Mouse (Mus musculus) kidney, embryonic 14.5 days (tissue): ENCODE measurements at regions not wholly inside any gene's neighbourhood (a gene's known extent, or its start where the extent isn't known, plus 50 kb on each side); places are given as distances from the start of the nearest gene placed in this dataset.

ENCODE experiments used
- ATAC-seq: fragments of 200-750 bp; cut with Nextera tagmentation; 2 replicates; pipeline ENCODE4 v1.8.0; 2017; ENCODE audit warnings: moderate number of reproducible peaks, mild to moderate bottlenecking, moderate TSS enrichment, moderate library complexity; ENCODE audit not compliant: low FRiP score, low TSS enrichment
- H3K27ac ChIP-seq: fragments of 300-500 bp; sonication (generic); 2 replicates; pipeline ENCODE4 v1.5.1; 2014; ENCODE audit warnings: low read depth, mild to moderate bottlenecking, low read length, moderate library complexity, mixed read lengths
- H3K27me3 ChIP-seq: fragments of 300-500 bp; sonication (generic); 2 replicates; pipeline ENCODE4 v1.6.1; 2014; ENCODE audit warnings: mild to moderate bottlenecking, low read length; ENCODE audit not compliant: control insufficient read depth, insufficient read depth
- H3K36me3 ChIP-seq: fragments of 300-500 bp; sonication (generic); 2 replicates; pipeline ENCODE4 v1.6.1; 2014; ENCODE audit warnings: low read length, mixed read lengths; ENCODE audit not compliant: control insufficient read depth, insufficient read depth
- H3K4me1 ChIP-seq: fragments of 300-500 bp; sonication (generic); 2 replicates; pipeline ENCODE4 v1.6.1; 2014; ENCODE audit warnings: low read length, mixed read lengths; ENCODE audit not compliant: control insufficient read depth, insufficient read depth
- H3K4me2 ChIP-seq: fragments of 300-500 bp; sonication (generic); replicated peaks from 2 replicates; pipeline ENCODE4 v1.6.1; 2014; ENCODE audit warnings: low read depth, mild to moderate bottlenecking, low read length
- H3K4me3 ChIP-seq: fragments of 300-500 bp; sonication (generic); 2 replicates; pipeline ENCODE4 v1.5.1; 2014; ENCODE audit warnings: mild to moderate bottlenecking, low read length
- H3K9ac ChIP-seq: fragments of 300-500 bp; sonication (generic); 2 replicates; pipeline ENCODE4 v1.6.1; 2014; ENCODE audit warnings: low read depth, mild to moderate bottlenecking, low read length, moderate library complexity
- H3K9me3 ChIP-seq: fragments of 300-500 bp; sonication (generic); 2 replicates; pipeline ENCODE4 v1.6.1; 2016; ENCODE audit warnings: low read length; ENCODE audit not compliant: control insufficient read depth
- WGBS: fragments of 180-500 bp; shearing (Covaris S2); extraction: QIAGEN DNeasy Blood & Tissue Kit; methylation state at CpG from one replicate; pipeline ENCODE4 v1.1.7; 2014; 5-methylcytosine and 5-hydroxymethylcytosine counted together

- H3K9me3 ChIP-seq = no peaks in the 10 kb centered on the region
- peak; percentile 35; the same call in 1 of the 2 replicates for ATAC-seq
- H3K36me3 ChIP-seq = no peaks in the 10 kb centered on the region
- H3K4me1 ChIP-seq = no peaks in the 10 kb centered on the region
- WGBS = 52% methylated on average over 5 of the region's 5 CpGs
- no peaks in the 10 kb centered on the region for H3K27me3 ChIP-seq
- no peak overlapping the region for H3K9ac ChIP-seq
- peak overlapping the region; percentile 51; the same call in 1 of the 2 replicates for H3K27ac ChIP-seq
- H3K4me2 ChIP-seq = no peak overlapping the region
- no peak overlapping the region for H3K4me3 ChIP-seq
Measured at GRCm38 (mm10) chr14:98471803-98472509, 302.4 kb upstream of the Dach1 start.

- Histone ChIP-seq H3K4me3 (no peak overlapping the region), H3K4me2 (no peak overlapping the region), H3K4me1 (no peaks in the 10 kb centered on the region), H3K9me3 (no peaks in the 10 kb centered on the region), H3K27ac (no peak overlapping the region), H3K27me3 (no peaks in the 10 kb centered on the region), H3K9ac (no peak overlapping the region), H3K36me3 (no peaks in the 10 kb centered on the region)
- ATAC-seq = no peak
- WGBS = 57% methylated on average over 1 of the region's 1 CpGs
Measured at GRCm38 (mm10) chr14:98454461-98454860, 284.9 kb upstream of the Dach1 start.

GRCm38 (mm10) chr14:98452191-98452590 is 282.6 kb upstream of the Dach1 start:
- Histone ChIP-seq H3K4me1 (no peaks in the 10 kb centered on the region), H3K27me3 (no peaks in the 10 kb centered on the region), H3K36me3 (no peaks in the 10 kb centered on the region), H3K27ac (no peak overlapping the region), H3K9me3 (no peaks in the 10 kb centered on the region), H3K4me2 (no peak overlapping the region), H3K4me3 (no peak overlapping the region), H3K9ac (no peak overlapping the region)
- no peak for ATAC-seq
- 76% methylated on average over 6 of the region's 6 CpGs for WGBS

GRCm38 (mm10) chr14:98449568-98449967 is 280.0 kb upstream of the Dach1 start:
- Histone ChIP-seq H3K4me3 (no peak overlapping the region), H3K27me3 (no peaks in the 10 kb centered on the region), H3K9ac (no peak overlapping the region), H3K36me3 (no peaks in the 10 kb centered on the region), H3K4me1 (no peaks in the 10 kb centered on the region), H3K27ac (no peak overlapping the region), H3K4me2 (no peak overlapping the region), H3K9me3 (no peaks in the 10 kb centered on the region)
- WGBS = 83% methylated on average over 5 of the region's 5 CpGs
- no peak for ATAC-seq

- no peaks in the 10 kb centered on the region for H3K36me3 ChIP-seq
- WGBS = 86% methylated on average over 3 of the region's 3 CpGs
- ATAC-seq = no peak
Measured at GRCm38 (mm10) chr14:98442411-98442810, 272.8 kb upstream of the Dach1 start.

GRCm38 (mm10) chr14:98441954-98442353 is 272.4 kb upstream of the Dach1 start:
- H3K9ac ChIP-seq = no peak overlapping the region
- H3K4me1 ChIP-seq = no peaks in the 10 kb centered on the region
- 72% methylated on average over 2 of the region's 2 CpGs for WGBS
- H3K9me3 ChIP-seq = no peaks in the 10 kb centered on the region
- no peak for ATAC-seq
- H3K4me3 ChIP-seq = no peak overlapping the region
- H3K36me3 ChIP-seq = no peaks in the 10 kb centered on the region
- H3K27me3 ChIP-seq = no peaks in the 10 kb centered on the region
- no peak overlapping the region for H3K27ac ChIP-seq
- H3K4me2 ChIP-seq = no peak overlapping the region

More at GRCm38 (mm10) chr14:98442411-98442810, 272.8 kb upstream of the Dach1 start:
- Histone ChIP-seq H3K27ac (no peak overlapping the region), H3K9me3 (no peaks in the 10 kb centered on the region), H3K4me2 (no peak overlapping the region), H3K9ac (no peak overlapping the region), H3K4me3 (no peak overlapping the region), H3K4me1 (no peaks in the 10 kb centered on the region), H3K27me3 (no peaks in the 10 kb centered on the region)

- Histone ChIP-seq H3K4me3 (no peak overlapping the region), H3K9ac (no peak overlapping the region), H3K4me1 (no peaks in the 10 kb centered on the region), H3K9me3 (no peaks in the 10 kb centered on the region), H3K27ac (no peak overlapping the region), H3K4me2 (no peak overlapping the region), H3K36me3 (no peaks in the 10 kb centered on the region), H3K27me3 (no peaks in the 10 kb centered on the region)
- ATAC-seq = no peak
- 56% methylated on average over 11 of the region's 11 CpGs for WGBS
Measured at GRCm38 (mm10) chr14:98431959-98432358, 262.4 kb upstream of the Dach1 start.

GRCm38 (mm10) chr14:98417719-98418118 is 248.2 kb upstream of the Dach1 start:
- 74% methylated on average over 1 of the region's 1 CpGs for WGBS
- H3K27me3 ChIP-seq = no peaks in the 10 kb centered on the region
- no peak overlapping the region for H3K4me3 ChIP-seq
- no peaks in the 10 kb centered on the region for H3K4me1 ChIP-seq
- ATAC-seq = no peak
- no peak overlapping the region for H3K9ac ChIP-seq
- no peak overlapping the region for H3K4me2 ChIP-seq
- no peak overlapping the region for H3K27ac ChIP-seq
- H3K36me3 ChIP-seq = no peaks in the 10 kb centered on the region
- no peaks in the 10 kb centered on the region for H3K9me3 ChIP-seq

GRCm38 (mm10) chr14:98414201-98414600 is 244.6 kb upstream of the Dach1 start:
- ATAC-seq = no peak; the same call in 1 of the 2 replicates
- Histone ChIP-seq H3K36me3 (no peaks in the 10 kb centered on the region), H3K4me1 (no peaks in the 10 kb centered on the region), H3K27ac (no peak overlapping the region), H3K4me2 (no peak overlapping the region), H3K27me3 (no peaks in the 10 kb centered on the region), H3K9me3 (no peaks in the 10 kb centered on the region), H3K9ac (no peak overlapping the region), H3K4me3 (no peak overlapping the region)
- 56% methylated on average over 7 of the region's 7 CpGs for WGBS
